Mouse (Mus musculus): ENCODE results near the gene Maml2.

DNA sequence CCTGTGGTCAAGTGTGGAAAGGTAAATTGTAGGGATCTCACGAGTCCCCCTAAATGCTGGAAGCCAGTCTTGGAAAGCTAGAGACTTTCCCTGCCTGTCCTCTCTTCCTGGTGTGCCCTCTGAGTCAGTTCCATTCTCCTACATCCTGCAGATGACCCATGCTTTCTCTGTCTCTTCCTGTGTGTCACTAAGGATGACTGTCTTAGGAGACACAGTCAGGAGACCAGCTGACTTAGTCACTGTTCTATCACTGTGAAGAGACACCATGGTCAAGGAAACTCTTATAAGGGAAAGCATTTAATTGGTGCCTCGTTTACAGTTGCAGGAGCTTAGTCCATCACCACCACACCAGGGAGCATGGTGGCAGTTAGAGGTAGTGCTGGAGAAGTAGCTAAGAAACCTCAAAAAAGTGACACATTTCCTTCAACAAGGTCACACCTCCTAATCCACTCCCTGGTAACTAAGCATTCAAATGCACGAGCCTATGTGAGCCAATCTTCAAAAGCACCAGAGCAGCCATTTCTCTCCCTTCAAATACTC lies 310.8 kb downstream of the Maml2 start:
- TF ChIP-seq CTCF (IDR thresholded peaks at IDR 0.05; ENCODE audit: low read depth) (no peak), EP300 (IDR thresholded peaks at IDR 0.05; ENCODE audit: low read depth) (no peak)
